Mouse (Mus musculus) small intestine, adult 2 months (tissue): ENCODE measurements around the gene Zfp598. TPM values are rescaled to one million over a fixed set of nuclear protein-coding genes. Genes with fewer than 3 reads are reported as not detected.

Experiments used
- H3K27ac ChIP-seq: fragments of 200-500 bp; 2 replicates; pipeline ENCODE4 v1.5.1; 2012; ENCODE audit warnings: low read depth, low read length, control low read depth, inconsistent platforms; ENCODE audit not compliant: insufficient read depth
- H3K27me3 ChIP-seq: fragments of 200-500 bp; 2 replicates; pipeline ENCODE4 v1.6.1; 2012; ENCODE audit warnings: mild to moderate bottlenecking, moderate library complexity, low read length, inconsistent platforms; ENCODE audit not compliant: control insufficient read depth, insufficient read depth
- H3K36me3 ChIP-seq: fragments of 200-500 bp; 2 replicates; pipeline ENCODE4 v1.6.1; 2012; ENCODE audit warnings: mild to moderate bottlenecking, low read length, control low read depth, inconsistent platforms; ENCODE audit not compliant: control insufficient read depth, insufficient read depth
- H3K4me1 ChIP-seq: fragments of 200-500 bp; 2 replicates; pipeline ENCODE4 v1.6.1; 2012; ENCODE audit warnings: low read length, inconsistent platforms, mixed read lengths; ENCODE audit not compliant: control insufficient read depth, insufficient read depth, insufficient read length
- H3K4me3 ChIP-seq: fragments of 200-500 bp; 2 replicates; pipeline ENCODE4 v1.5.1; 2012; ENCODE audit warnings: low read depth, mild to moderate bottlenecking, control low read depth, inconsistent platforms, low read length, moderate library complexity
- CTCF ChIP-seq: fragments of 200-500 bp; IDR thresholded peaks from 2 replicates; pipeline ENCODE4 v1.5.1; 2012; ENCODE audit warnings: low read depth, mild to moderate bottlenecking, control low read depth, inconsistent platforms, low read length, moderate library complexity, mixed read lengths; ENCODE audit not compliant: insufficient replicate concordance, insufficient read length; ENCODE audit errors: extremely low read depth
- POLR2A ChIP-seq: fragments of 200-500 bp; IDR thresholded peaks from 2 replicates; pipeline ENCODE4 v1.6.1; 2012; ENCODE audit warnings: low read depth, mild to moderate bottlenecking, control low read depth, inconsistent platforms, low read length, moderate library complexity
- WGBS: fragments of 180-500 bp; shearing (Covaris S2); methylation state at CpG from one replicate; pipeline ENCODE4 v1.1.7; 2018; 5-methylcytosine and 5-hydroxymethylcytosine counted together
- polyA plus RNA-seq: library from polyadenylated mRNA; depleted of rRNA; stranded (reverse); fragments of >200 nt; gene quantifications from 2 replicates; pipeline ENCODE4 v1.2.3, GENCODE M21; 2012

The Zfp598 gene
- polyA plus RNA-seq, 1 experiment = 85.8 TPM

- Histone ChIP-seq H3K27ac (no peak overlapping the region), H3K4me3 (peak overlapping the region; percentile 24), H3K4me1 (peaks cover 13% of the 10 kb centered on the region), H3K36me3 (peaks cover 8% of the 10 kb centered on the region), H3K27me3 (peaks cover 17% of the 10 kb centered on the region)
- TF ChIP-seq POLR2A = no peak
- no peak for TF ChIP-seq CTCF
- WGBS = 50% methylated on average over 16 of the region's 16 CpGs
Measured at GRCm38 (mm10) chr17:24686514-24686913, 17.0 kb downstream of the Zfp598 start.

- no peak overlapping the region for H3K27ac ChIP-seq
- peaks cover 13% of the 10 kb centered on the region for H3K4me1 ChIP-seq
- TF ChIP-seq POLR2A (no peak), CTCF (no peak)
- peaks cover 17% of the 10 kb centered on the region for H3K27me3 ChIP-seq
- peaks cover 4% of the 10 kb centered on the region; the same call in 1 of the 2 replicates for H3K36me3 ChIP-seq
- under 1% methylated on average over 25 of the region's 25 CpGs for WGBS
- peak overlapping the region; percentile 74 for H3K4me3 ChIP-seq
Measured at GRCm38 (mm10) chr17:24687146-24687595, 17.7 kb downstream of the Zfp598 start.

GRCm38 (mm10) chr17:24687599-24687998, 18.1 kb downstream of the Zfp598 start:
- peaks cover 13% of the 10 kb centered on the region for H3K4me1 ChIP-seq
- no peak for TF ChIP-seq CTCF
- no peak for TF ChIP-seq POLR2A
- H3K36me3 ChIP-seq = peaks cover 2% of the 10 kb centered on the region; the same call in 1 of the 2 replicates
- no peak overlapping the region for H3K27ac ChIP-seq
- WGBS = 24% methylated on average over 23 of the region's 23 CpGs
- peaks cover 17% of the 10 kb centered on the region for H3K27me3 ChIP-seq
- peak overlapping the region; percentile 74 for H3K4me3 ChIP-seq

DNA sequence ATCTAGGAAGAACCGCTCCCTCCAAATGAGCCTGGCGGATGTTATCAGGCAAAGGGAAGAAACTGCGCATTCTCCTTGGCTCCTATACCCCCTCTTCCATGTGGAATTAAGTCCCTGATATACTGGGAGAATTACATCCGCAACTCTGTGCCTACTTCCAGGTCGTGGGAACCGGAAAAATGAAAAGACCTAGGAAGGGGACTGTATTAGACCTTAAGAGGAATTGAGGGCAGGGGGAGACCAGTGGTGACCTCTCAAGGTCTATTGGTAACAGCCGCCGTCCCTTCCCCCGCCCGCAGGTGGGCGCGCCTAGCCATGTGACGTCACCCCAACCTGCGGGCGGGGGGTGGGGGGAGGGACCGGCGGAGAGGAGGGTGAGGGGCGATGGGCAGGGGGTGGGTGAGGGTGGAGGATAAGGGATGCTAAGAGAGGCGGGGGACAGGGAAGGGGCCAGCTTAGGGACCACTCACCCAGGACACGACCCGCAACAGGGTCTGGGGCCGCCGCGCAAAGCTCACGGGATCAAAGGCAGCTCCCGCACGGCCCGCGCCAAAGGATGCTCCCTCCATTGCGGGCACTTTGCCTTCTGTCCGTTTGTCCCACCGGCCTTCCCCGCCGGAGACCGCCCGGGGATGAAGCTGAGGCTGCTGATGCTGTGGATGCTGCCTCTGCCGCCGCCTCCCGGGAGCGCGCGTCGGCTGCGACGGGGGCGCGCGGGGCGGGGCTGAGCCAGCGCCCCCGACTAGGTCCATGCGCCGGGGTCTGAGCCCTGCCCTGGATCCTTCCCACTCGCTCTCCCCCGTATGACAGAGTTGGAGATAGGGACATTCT, 20.0 kb downstream of the Zfp598 start, which contains the start of gene Syngr3:
Gene Syngr3, minus strand, starts transcription at position 705 of the 831 bp plus-strand sequence.
- Histone ChIP-seq H3K36me3 (peaks cover 7% of the 10 kb centered on the region), H3K4me1 (peaks cover 13% of the 10 kb centered on the region), H3K27me3 (peaks cover 17% of the 10 kb centered on the region), H3K27ac (no peak within 1 kb of the TSS), H3K4me3 (peak within 1 kb of the TSS; percentile 57)
- WGBS = 2% methylated on average over 53 of the region's 55 CpGs
- no peak for TF ChIP-seq CTCF
- TF ChIP-seq POLR2A = no peak

- H3K4me1 ChIP-seq = peaks cover 17% of the 10 kb centered on the region
- WGBS = 81% methylated on average over 5 of the region's 5 CpGs
- TF ChIP-seq CTCF (no peak), POLR2A (no peak)
- no peak overlapping the region for H3K4me3 ChIP-seq
- H3K27me3 ChIP-seq = peaks cover 17% of the 10 kb centered on the region
- peaks cover 7% of the 10 kb centered on the region for H3K36me3 ChIP-seq
- no peak overlapping the region for H3K27ac ChIP-seq
Measured at GRCm38 (mm10) chr17:24692385-24692784, 22.9 kb downstream of the Zfp598 start.

DNA sequence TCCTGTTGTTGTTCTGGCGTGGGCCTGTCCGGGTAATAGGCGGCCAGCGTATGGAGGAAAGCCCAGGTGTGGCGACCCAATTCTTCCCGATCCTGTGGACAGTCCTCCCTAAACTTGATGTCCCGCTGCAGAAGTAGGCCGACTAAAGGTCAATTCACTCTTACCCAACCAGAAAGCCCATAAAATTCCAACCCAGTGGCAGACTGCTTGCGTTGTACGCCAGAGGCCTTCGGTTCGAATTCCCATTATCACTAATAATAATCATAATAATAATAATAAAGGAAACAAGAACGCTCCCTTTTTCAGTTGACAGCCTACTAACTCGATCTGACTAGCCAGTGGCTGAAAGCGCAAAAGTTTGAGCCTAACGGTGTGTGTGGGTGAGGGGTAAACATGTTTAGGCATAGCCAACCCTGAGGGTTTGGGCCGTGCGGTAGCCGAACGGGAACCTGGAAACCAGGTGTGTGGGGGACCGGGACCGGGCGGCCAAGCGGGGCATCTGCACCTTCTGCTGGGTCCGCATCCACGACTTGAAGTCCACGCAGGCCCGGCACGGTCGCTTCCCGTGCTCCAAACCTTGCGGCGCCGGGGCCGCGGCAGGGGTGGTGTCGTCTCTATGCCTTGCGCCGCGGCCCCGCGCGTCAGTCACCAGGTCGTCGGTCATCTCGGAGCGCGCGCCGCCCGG, 26.0 kb downstream of the Zfp598 start:
- peaks cover 20% of the 10 kb centered on the region; the same call in 1 of the 2 replicates for H3K4me1 ChIP-seq
- H3K4me3 ChIP-seq = peak overlapping the region; percentile 74
- no peaks in the 10 kb centered on the region for H3K27me3 ChIP-seq
- H3K27ac ChIP-seq = peak overlapping the region; percentile 48
- no peak for TF ChIP-seq POLR2A
- TF ChIP-seq CTCF = no peak
- 3% methylated on average over 50 of the region's 51 CpGs for WGBS
- peaks cover 7% of the 10 kb centered on the region for H3K36me3 ChIP-seq

- Histone ChIP-seq H3K4me1 (peaks cover 23% of the 10 kb centered on the region), H3K27me3 (no peaks in the 10 kb centered on the region), H3K27ac (peak within 1 kb of the TSS; percentile 99), H3K36me3 (peaks cover 14% of the 10 kb centered on the region), H3K4me3 (peak within 1 kb of the TSS; percentile 74)
- TF ChIP-seq CTCF (no peak; the same call in 1 of the 2 replicates), POLR2A (no peak; the same call in none of the 2 replicates)
- 2% methylated on average over 73 of the region's 76 CpGs for WGBS
Measured at GRCm38 (mm10) chr17:24696011-24696697, 26.7 kb downstream of the Zfp598 start, which contains the start of the genes Gfer and Noxo1. Gfer (minus strand) TSS chr17:24696156. Noxo1 (plus strand) TSS chr17:24696234.
